Mouse (Mus musculus) B cell, adult 2 months (primary cell): Measurements from ENCODE around the gene Rbm7.
"Not testable (repeated sequence)": the region's sequence is repeated elsewhere in the genome, so short reads cannot be mapped to it uniquely, and the experiment has no call there.

Source experiments
- DNase-seq, 2 experiments: peaks; one replicate each; pipeline ENCODE4 v3.0.0; 2022

Rbm7 gene

DNA sequence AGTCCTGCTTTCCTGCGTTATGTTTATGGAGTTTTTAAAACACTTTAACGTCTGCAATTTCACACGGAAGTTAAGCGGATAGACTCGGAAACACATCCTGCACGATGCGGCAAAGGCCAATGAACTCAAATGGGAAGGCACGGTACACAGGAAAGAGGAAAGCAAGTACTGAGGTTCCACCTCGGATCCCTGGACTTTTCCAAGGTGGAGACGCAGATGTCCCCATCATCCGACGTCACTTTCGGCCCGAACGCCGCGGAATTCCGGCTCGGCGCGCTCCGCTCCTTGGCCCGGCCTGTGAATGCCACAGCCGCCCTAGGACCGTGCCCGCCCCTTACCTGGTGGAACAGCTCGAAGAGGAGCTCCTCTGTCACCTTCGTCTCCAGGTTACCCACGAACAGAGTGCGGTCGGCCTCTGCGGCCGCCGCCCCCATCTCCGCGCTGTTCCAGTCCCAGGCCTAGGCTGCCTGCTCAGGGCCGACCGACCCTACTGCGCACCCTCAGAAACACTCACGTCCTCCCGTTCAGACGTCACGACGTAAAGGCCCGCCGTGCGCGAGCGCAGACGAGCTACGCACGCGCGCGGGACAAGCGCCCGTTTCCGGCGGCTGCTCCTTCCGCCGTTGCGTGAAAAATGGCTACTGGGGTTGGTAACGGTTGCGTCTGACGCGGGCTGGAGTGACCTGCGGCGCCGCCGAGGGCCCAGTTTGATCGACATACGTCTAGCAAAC, at the start of gene Rbm7, which contains the start of gene Gm5617:
TSS of gene Rbm7 (minus strand) at position 483 of the 731 bp plus-strand sequence.
TSS of gene Gm5617 (plus strand) at position 626 of the 731 bp plus-strand sequence.
- DNase-seq, result peak; percentile 96 to 97

DNA sequence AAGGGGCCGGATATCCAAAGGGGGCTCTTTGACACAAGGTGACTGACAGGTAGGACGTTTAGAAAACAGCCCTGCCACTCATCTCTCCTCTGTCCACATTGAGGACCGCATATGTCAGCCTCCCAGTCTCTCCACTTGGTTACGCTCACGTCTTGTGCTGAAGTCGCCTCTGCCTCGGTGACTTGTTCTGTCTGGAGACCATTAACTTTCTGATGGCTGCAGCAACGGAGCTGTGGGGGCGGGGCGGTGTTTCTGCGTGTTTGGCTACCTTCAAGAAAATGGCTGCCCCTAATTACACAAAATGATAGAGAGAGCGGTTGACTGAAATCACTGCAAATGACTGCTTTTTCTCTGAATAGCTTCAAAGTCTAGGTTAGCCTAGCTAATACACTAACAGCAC, 43.6 kb upstream of the Rbm7 start:
- DNase-seq, result no peak

DNA sequence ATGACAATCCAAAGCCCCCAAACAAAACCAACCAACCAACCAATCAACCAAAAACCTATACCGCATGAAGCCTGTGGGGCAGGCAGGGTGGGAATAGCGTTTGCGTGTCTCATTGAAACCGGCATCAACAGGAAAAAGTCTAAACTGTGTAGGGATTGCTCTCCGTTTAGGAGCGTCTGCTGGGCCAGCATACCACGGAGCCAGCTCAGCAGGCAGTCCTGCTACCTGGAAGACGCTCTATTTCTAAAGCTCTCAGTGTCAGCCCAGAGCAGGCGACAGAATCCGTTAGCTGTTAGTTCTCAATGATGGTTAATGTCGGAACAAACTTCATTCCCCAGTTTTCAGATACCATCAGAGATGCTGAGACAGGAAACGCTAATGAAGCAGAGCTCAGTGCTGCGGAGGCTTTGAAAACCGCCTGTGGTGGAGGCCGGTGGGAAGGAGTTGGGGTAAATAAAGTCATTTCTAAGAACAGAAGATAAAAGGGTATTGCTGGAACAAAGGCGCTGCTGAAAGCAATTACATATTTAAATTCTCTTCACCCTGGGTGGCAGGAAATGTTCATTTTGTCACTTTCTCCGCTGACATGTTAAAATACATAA, 43.0 kb upstream of the Rbm7 start:
- DNase-seq, result no peak

DNA sequence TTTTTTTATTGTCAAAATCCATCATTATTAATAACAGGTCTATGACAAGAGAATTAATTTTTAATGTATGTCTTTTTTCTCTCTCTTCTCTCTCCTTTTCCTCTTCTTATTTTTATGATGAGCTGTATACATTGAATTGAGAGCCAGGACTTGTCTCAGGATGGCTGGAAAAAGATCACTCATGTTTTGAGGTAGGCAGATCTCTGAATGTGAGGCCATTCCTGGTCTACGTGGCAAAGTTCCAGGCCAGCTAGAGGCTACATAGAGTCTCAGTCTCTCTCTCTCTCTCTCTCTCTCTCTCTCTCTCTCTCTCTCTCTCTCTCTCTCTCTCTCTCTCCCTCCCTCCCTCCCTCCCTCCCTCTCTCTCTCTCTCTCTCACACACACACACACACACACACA, 42.5 kb upstream of the Rbm7 start:
- not testable (repeated sequence) for DNase-seq

DNA sequence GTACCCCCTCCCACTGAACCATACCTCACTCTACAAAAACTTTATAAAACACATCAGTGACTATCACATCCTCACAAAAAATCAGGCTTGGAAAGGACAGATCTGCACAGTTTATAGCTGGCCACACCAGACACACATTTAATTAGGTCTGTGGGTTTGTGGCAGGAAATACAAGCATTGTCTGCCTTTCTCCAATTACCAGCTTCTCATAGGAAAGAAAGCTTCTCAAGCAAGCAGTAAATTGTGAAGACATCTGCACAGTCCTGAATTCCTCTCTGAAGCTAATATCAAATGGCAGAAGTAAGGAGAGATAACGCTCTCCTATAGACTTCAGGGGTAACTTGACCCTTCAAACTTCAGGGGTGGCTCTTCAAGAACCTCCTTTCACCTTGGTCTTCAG, 41.3 kb upstream of the Rbm7 start:
- DNase-seq, result no peak

DNA sequence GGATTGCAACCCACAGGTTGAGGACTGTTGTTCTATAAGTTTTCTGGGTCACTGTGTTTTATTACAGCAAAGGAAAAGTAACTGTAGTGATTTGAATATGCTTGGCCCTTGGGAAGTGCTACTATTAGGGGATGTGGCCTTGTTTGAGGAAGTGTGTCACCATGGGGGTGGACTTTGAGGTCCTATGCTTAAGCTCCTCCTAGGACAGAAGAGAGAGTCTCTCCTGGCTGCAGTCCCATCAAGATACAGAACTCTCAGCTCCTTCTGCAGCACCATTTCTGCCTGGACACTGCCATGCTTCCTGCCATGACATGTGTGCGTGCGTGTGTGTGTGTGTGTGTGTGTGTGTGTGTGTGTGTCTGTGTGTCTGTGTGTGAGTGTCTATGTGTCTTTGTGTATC, 37.6 kb upstream of the Rbm7 start:
- no peak for DNase-seq

DNA sequence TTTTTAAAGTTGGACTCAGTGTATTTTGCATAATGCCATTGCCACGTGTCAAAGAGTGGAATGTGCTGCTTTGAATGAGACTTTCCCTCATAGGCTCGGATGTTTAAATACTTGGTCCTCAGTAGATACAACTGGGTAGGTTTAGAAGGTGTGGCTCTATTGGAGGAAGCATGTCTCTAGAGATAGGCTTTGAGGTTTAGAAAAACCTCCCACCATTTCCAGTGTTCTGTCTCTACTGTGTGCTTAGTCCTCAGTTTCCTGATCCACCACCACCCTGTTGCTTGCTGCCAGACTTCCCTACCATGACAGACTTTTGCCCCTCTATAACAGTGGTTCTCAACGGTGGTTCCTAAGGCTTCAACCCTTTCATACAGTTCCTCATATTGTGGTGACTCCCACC, 37.1 kb upstream of the Rbm7 start:
- DNase-seq, result no peak

DNA sequence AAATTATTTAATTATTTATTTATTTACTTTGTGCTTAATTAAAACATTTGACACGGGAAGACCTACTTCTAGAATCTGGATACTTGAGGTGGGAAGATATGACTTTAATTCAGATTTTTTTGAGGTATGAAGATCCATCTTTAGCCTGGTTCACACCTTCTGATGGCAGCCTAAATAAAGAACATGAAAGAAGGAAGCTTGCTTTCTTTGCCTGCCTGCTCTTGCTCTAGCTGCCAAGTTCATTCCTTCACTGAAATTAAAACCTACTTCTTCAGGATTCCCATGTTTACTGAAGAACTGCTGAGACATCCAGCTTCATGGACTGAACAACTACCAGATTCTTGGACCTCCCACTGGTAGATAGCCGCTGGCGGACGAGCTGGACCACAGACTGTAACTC, 36.2 kb upstream of the Rbm7 start:
- DNase-seq, result no peak

DNA sequence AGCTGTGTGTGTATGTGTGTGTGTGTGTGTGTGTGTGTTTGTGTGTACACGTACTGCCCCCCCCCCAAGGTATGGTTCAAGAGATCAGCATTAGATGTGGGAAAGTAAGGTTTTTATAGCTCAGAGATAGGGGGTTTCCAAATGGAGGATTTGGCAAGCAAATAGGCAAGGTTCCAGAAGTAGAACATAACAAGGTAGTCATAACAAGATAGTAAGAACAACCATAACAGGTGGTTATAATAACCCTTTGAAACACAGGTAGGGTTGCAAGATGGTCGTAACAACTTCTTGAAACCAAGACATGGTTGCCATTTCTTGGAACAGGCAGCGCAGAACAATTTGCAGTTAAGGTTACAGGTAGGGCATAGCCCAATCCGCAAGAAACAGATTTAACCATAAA, 31.4 kb upstream of the Rbm7 start:
- DNase-seq, result no peak

DNA sequence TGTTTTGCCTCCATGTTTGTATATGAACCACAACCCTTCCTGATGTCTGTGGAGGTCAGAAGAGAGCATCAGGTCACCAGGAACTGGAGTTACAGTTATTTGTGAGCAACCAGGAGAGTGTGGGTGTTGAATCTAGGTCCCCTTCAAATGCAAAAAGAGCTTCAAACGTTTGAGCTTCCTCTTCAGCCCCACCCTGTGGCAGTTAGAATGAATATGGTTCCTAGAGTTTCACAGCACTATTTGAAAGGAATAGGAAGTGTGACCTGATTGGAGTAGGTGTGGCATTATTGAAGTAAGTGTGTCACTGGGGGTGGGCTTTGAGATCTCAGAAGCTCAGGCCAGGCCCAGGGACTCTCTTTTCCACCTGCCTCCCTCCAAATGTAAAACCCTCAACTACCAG, 30.5 kb upstream of the Rbm7 start:
- no peak for DNase-seq

DNA sequence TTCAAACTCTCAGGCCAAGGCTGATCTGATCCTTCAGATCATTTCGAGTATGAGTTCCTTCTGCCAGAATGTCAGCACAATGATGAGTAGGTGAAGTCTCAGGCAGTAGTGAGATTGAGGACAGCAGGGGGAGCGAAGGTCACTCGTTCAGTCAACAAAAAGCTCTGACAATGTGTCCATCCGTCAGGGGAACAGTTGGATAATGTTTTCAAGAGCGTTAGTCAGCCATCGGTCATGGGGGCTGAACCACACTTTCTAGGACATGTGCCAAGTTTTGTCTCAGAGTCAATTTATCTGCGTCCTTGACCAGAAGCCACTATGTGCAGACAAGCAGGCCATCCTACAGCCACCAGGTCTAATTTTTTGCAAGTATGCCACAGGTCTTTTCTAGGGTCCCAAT, 25.3 kb upstream of the Rbm7 start:
- DNase-seq, result not testable (repeated sequence)

DNA sequence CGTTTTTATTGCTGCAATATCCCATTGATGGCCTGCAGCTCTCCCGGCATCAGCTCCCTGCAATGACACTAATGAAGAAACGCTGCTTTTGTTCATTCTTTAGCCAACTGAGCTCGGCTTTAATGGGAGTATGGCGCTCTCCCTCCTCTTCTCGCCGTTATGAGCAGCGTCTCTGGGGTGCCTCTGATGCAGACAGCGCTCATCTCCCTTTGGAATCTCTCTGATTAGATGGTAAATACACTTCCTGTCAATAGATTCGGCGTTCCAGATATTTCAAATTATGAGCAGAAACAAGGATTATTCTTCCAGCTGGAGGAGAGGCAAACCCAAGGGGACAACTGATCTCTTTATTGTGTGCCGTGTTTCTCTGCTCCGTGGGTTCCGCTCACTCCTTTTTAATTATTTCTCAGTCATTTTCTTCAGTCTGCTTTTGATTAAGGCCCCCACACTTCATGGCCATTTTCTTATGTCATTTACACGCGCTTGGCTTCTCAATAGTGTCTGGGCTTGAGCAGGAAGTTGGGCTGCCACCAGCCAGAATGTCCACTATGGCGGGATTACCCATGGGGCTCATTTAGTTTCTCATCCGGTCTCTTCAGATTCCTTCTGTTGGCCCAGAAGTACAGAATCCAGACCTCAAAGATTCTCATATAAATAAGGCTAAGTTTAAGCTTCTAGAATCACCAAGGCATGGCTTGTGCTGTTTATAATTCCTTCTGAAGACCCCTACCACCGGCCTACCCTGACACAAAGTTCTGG, 22.5 kb upstream of the Rbm7 start:
- DNase-seq, result no peak

DNA sequence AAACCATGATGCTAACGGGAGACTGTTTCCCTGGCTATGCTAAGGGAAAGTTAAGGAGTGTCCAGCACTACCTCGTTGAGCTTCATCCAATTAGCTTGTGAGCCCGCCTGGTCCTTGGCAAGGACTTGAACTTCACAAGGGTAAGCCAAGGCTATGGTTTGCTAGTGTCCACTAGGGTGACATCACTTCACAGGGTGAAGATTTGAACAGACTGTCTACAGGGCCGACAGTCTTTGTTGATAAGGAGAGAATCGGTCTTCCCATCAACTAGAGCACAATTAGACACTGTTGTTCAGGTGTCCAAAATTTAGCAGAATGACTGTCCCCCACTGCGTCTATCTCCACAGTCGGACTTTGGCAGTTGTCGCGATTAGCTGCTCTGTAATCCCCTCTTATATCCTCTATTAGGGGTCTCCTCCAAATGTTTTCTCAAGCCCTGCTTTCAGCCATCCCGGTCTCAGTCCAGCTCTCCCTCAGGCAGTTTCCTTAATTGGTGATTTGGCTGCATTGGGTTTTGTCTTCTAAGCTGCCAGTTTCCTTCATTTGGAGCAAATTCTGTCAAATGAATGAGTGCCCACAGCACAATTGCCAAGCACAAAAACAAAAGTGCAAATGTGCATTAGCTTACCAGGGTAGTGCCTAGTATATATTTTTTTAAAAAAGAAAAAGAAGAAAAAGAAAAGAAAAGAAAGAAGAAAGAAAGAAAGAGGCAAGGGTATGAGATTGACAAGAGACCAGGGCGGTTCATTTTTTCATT, 21.7 kb upstream of the Rbm7 start:
- no peak for DNase-seq

DNA sequence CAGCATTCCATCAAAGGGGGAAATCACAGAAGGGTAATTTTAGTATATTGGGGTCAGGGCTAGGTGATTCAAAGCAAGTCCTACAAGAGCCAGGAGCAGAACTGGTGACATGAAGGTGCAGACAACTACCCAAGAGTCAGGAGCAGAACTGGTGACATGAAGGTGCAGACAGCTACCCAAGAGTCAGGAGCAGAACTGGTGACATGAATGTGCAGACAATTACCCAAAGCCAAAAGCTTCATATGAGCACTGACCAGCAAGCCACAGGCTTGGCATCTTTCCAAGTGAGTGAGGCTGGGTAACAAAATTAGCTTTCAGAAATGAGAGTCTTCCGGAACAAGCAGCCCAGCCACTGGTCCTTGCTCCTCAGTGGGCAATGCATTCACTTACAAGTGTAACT, 20.2 kb upstream of the Rbm7 start:
- no peak for DNase-seq

DNA sequence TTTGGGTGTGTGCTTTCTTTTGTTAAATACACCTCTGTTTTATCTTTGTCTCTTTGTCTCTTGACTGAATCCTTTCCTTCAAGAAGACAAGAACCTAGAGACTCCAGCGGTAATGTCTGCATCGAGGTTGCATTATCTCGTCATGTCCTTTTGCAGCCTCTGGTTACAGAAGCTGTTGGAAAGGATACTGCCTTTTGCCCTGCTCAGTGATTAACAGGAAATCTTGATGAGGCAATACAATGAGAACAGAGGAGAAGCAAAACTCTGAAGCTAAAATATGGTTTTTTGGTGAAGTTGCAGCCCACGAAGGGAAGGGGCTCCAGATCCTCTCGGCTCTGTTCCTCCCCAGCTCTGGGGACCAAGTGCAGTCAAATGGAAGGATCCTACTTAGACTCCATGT, 15.0 kb upstream of the Rbm7 start:
- no peak for DNase-seq

DNA sequence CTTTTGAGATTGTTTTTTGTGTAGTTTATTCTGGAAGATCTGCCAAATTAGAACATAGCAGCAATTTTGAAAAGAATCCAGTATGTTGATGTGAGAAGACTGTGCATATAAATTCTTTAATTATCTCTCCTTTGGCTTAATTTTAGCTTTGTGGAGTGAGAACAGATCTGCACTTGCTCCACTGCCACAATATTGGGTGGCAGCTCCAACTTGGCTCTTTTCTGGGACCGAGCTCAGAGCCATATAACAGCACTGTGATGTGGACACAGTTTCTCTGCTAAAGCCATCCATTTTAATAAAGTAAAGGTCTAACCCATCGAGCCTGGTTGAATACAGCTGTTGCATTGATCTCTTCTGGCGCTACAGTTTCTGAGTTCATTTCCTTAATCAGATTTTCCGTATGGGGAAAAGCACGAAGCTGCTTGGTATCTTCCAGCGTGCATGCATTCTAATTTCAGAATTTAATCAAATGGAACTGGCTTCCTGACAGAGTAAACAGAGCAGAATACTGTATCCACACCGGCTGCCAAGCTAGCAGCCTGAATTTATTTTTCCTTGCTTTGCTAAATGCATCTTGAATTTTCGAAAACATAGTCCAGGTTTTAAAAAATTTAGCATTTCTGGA, 9.8 kb upstream of the Rbm7 start:
- DNase-seq, result no peak

DNA sequence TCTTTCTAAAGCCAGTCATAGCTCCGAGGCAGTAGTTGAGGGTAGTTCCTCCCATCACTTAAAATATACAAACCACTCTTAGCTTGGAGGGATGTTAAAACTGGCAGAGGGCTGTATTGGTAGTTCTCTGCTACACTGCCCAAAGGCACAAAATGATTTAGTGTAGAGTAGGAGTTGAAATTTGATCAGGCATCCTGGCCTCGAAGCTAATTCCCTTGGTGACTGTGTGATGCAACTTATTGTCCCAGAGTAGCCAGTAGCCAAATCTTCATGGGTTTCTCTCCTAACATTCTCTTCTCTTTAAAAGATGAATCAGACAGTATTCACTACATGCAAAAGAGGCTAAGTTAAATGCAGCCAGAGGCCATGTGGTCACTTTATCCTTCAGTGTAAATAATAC, 7.9 kb upstream of the Rbm7 start:
- DNase-seq, result no peak

DNA sequence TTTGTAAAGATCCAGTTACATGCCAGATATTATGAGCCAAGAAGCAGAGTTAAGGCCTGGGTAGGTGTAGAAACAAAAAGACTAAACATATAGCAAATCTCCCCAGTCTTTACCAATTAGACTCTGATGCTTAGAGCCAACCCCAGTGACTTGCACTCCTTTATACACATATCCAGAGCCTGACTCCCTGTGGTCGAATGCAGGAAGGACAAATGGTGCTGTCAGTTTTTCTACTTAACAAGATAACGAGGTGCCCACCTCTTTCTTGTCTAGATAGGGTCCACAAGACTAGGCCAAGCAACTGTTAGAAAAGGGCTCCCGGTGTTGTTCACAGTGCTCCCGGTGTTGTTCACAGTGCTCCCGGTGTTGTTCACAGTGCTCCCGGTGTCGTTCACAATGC, 6.1 kb upstream of the Rbm7 start:
- no peak for DNase-seq

DNA sequence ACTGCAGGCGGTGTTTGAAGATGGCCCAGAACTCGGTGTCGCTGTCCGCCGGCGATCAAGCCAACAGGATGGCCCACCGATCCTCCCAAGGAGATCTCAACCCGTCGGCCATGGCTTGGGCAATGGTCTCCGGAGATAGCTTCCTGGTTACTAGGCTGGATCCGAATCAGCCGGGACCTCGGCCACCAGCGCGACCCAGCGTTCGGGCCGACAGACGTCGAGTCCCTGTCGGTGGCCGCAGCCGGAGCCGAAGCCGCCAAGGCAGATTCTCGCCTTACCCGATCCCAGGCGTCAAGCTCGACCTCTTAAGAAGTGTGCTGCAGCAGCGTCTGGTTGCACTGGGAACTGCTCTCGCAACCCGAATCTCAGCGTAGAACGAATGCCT, 441 bp upstream of the Rbm7 start:
- DNase-seq, result no peak

DNA sequence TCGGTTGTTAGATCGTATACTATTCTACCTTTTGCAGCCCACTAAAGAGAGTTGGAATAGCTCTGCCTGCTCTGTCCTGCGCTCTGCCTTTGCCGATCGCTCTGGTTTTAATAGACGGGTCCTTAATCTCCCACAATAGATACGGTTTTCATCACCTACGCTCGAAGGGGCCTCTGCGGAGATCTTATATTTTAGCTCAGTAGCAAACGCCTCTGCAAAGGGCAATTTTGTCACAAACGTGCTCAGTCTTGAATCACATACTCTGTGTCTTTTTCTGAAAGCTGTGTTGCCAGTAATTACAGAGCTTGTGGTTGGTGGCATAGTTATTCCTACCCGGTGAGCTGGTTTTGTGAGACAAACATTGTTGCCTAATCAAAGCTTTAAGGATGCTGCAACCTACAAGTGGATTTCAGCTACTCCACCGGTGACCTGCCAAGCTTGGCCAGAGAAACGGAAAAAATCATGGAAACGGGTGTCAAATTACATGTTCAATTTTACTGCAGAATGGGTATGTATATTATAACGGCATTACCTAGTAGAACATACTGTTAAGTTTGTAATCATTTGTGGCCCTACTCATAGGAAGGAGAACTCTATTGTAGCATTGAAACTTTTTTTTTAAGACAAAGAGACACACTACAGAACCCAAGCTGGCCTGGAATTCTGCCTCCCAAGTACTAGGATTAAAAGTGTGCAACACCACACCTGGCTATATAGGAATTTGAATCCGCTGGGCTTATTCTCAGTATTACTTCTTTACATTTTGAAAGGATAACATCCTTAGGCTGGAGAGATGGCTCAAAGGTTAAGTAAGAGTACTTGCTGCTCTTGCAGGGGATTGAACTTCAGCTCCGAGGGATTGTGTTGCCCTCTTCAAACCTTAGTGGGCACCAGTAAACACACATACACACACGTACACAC, 13.6 kb downstream of the Rbm7 start:
- no peak for DNase-seq

DNA sequence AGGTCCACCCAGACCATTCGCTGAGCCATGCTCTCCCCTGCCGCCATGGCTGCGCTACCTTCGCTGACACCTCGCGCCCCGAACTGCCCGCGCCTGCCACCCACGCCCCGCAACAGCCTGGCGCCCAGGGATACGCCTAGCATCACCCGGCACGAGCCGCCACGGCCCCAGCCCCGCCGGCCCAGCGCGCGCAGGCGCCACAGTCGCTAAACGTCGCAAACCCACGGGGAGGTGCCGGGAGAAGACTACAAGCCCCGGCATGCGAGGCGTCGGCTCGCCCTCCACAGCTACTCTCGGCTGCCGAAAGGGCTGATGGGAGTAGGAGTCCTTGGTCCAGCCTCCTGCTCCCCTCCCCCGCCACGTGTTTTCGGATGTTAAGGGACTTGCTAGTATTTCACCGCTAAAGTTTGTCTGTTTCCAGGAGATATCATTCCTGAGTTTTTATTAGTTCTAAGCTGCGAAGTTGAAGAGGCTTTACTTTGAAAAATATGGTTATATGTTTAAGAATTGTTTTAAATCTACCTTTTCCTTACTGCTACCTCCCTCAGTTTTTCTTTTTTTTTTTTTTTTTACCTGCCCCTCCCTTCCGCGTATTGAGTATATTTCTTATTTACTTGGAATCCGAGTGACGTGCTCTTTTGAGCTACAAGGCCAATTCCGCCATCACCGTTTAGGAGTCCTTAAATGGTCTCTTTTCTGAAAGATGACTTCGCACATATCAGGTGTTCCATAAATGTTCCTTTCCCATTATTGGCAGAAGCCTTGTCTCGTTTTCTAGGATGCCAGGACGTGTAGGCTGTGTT, 14.5 kb downstream of the Rbm7 start, which contains the start of gene Rexo2:
TSS of gene Rexo2 (minus strand) at position 213 of the 803 bp plus-strand sequence.
- peak; percentile 95 to 96 for DNase-seq
